Mouse (Mus musculus) monocyte, adult 2 months (primary cell): ENCODE data around the gene Tnpo2.

Source experiments
- DNase-seq, 2 experiments: peaks; one replicate each; pipeline ENCODE4 v3.0.0; 2022; ENCODE audit warnings: low spot score in 2 of 2, low read depth in 1 of 2

Gene Tnpo2

GRCm38 (mm10) chr8:85026670-85027515 is 9.8 kb upstream of the Tnpo2 start, which contains the start of gene Trir:
Gene Trir (plus strand): TSS chr8:85026823.
- peak; percentile 91 to 96 for DNase-seq

DNA sequence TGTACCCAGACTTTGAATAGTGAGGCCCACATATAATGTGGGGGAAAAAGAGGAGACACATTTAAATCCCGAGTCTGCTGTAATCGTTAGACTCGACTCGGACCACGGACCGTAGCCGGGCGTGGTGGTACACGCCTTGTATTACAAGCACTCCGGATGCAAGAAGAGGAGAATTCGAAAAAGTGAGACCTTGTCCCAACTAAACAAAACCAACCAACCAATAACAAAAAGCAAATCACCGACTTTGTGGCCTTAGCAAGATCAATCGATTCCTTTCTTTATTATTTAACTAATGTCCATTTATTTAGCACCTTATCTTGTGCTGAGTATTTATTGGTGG is 9.2 kb upstream of the Tnpo2 start:
- no peak for DNase-seq

DNA sequence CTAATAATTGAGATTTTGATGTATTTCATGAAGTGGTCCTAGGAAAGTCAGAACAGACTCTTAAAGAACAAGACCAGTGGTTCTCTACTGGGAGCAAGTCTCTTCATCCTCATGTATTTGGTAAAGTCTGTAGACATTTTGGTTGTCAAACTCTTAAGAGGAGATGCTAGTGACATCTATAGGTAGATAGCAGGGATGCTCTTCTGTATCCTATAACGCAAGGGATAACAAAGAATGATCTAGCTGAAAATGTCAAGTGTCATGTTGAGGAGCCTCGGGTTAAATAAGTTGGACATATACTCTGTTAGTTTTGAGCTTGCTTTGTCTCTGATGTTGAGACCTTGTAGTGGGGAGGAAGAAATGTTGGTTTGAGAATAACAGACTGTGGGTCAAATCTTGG is 8.8 kb upstream of the Tnpo2 start:
- no peak for DNase-seq

- no peak for DNase-seq
Measured at GRCm38 (mm10) chr8:85029271-85029670, 7.4 kb upstream of the Tnpo2 start.

DNA sequence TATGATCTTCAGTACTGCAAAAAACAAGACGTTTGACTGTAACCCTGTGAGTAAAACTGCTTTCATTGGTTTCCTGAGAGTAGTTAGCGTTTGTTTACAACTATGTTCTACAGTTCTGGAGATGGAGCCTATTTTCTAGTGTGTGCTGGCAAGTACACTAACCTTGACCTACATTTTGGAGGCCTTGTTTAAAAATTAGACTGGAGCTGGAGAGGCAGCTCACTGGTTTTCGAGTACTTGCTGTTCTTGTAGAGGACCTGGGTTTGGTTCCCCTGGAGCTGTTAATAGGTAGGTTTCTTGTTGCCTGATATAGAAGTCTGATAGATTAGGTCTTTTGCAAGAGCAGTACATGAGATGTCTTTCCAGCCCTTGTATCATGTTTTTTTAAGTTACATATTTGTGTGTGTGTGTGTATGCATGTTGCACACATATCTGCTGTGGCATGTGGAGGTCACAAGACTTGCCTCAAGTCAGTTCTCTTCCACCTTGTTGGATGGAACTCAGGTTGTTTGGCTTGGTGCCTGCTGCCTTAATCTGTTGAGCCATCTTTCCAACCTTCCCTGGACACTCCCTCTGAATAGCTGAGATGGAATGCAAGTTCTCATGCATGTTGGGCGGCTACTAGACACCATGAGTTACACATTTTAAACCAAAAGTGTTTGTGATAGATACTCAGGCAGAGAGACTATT is 3.9 kb upstream of the Tnpo2 start:
- DNase-seq: no peak

- DNase-seq: no peak
Measured at GRCm38 (mm10) chr8:85033867-85034266, 2.8 kb upstream of the Tnpo2 start.

DNA sequence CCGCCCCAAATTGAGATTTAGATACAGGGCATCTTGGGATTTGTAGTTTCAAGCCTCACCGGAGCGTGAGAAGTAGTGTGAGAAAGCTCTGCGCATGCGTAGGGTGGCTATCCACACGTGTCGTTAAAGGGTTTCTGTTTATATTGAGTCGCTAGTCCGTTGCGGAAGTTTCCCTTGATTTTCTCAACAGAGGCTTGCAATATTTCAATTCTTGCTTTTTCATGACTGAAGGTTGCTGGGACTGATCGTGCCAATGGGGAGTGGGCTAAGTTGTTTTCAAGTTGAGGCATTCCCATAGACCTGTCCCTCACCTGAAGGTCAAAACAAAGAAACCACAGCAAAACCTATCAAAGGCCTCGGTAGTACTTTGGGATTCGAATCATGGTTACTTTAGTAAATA is 2.0 kb upstream of the Tnpo2 start:
- DNase-seq: peak; percentile 26 to 59

DNA sequence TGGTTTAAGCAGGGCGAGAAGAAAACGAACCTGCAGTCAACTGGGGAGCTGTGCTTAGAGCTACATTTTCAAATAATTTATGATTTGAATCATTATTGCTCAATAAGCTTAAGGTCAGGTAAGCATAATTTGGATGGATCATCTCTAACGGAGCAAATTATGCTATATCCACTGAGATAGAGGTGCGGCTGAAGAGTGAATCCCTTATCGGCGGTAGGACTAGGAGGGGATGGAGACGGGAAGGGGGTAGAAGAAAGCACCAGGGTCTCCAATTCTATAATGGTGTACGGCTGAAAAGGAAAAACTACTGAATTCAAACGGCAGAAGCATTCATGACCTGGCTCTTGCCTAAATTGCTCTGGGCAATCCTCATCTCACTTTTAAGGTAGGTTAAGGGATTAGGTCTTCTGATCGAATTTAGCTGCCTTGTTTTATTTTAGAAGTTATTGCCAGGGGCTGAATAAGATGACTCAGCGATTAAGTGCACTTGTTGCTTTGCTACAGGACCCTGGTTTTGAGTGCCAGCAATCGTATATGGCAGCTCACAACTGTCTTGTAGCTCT is 1.5 kb upstream of the Tnpo2 start:
- DNase-seq: no peak

- DNase-seq: no peak
Measured at GRCm38 (mm10) chr8:85035728-85036310, 896 bp upstream of the Tnpo2 start.

DNA sequence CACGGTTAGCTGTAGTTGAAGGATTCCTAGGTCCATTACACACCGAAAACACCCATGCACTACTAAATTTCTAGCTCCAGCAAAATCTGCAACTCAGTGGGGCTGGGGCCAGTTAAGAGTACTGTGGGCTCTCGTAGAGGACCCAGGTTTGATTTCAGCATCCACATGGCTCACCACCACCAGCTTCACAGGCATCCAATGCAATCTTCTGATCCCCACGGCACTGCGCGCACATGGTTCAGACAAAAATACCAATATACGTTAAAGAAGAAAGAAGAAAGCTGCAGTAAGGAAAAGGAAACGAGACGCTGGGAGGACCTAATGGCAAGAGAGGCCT is 366 bp upstream of the Tnpo2 start:
- DNase-seq: no peak

DNA sequence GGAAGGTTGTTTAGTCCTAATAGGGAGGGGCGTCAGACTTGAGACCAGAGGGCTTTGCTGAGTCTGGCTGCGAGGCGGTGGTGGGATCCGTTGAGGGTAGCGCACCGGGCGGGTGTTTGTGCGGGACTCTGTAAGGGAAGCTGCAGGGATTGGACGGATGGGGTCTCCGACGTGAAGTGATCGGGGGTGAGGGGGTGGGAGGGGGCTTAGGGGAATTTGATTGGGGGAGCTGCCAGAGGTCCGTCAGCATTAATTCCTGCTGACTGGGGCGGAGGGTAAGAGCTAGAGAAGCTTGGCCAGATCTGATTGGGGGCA is 608 bp downstream of the Tnpo2 start:
- no peak for DNase-seq

DNA sequence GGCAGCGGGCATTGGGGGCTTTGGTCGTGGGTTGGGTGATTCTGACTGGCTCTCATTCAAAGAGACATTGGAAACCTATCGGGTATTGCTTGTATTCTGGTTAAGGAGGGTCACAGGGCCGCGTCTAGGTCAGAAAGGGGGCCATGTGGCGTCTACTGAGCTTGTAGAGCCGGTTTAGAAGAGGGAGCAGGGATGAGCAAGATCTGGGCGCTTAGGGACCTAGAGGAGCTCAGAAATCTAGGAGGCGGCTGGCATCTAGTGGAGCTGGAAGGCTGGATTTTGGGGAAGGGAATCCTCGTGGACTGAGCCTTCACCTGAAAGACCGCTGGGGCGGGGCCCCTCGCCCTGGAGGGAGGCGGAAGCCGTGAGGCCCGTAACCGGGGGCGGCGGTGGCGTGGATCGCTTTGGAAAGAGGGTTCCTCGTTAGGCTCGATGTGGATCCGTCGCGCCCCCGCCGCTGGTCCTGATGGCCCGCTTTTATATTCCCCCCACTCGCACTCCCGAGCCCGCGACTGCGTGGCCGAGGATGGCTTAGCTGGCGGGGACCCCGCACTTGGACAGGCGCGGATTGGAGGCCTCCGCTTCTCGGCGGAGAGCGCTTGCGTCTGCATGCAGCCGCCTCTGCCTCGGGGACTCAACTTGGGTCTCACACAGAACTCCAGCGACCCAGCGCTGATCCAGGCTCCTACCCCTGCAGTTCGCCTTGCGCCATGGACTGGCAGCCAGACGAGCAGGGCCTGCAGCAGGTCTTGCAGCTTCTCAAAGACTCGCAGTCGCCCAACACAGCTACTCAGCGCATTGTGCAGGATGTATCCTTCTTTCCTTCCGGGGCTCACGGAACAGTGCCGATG is 1.2 kb downstream of the Tnpo2 start:
- DNase-seq: no peak

DNA sequence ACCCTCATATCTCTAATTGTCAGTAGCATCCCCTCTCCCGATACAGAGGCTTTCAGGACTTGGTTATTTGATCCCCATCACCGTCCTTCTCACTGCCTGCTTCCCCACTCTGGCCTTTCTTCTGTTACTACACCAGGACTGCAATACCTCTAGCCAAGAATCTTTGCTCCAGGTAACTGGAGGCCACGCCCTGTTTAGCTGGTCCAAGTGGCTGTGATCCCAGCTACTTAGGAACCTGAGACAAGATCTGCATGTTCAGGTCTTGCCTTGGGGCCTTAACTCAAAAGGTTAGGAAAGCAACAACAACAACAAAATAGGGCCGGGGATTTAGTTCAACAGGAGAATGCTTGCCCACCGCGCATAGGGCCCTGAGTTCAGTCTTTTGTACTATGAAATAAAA is 6.9 kb downstream of the Tnpo2 start:
- DNase-seq: no peak

DNA sequence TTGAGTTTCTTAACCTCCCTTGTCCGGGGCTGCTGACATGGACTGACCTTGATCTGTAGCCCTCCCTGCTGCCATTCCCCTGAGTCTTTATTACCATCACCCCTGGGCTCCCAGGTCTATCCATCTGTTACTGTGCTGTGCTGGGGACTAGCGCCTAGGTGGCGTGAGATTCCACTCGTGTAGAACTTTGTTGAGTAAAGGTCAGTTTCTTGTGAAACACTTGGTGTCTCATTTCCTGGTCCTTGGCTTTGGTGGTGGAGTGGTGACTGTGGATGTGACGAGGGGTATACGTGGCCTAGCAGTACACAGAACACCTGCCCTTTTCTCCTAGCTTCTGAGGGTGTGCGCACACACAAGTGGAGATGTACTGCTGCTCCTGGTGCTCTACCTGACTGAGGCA is 20.7 kb downstream of the Tnpo2 start:
- DNase-seq: no peak

DNA sequence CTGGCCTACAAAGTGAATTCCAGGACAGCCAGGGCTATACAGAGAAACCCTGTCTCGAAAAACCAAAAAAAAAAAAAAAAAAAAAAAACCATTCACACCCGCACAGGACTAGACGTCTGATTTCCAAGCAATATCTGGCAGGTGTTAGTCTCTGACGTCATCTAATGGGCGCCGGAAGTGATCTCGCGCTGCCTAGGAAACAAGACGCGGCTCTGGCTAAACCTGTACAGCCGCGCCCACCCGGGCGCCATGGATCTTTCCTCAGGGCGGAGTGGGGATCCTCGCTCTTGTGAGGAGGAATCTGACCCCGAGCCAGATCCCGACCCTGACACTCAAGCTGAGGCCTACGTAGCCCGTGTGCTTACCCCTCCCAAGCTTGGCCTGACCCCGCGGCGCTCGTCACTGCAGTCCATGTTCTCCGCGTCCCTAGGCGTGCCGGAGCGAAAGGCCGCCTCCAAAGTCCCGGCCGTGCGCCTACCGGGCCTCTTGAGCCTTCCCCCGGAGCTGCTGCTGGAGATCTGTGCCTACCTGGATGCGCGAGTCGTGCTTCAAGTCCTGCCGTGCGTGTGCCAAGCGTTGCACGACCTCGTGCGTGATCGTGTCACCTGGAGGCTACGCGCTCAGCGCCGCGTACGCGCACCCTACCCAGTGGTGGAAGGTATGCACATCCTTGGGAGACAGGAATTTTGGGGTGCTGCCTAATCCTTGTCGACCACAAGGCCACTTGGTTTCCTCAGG is 23.3 kb downstream of the Tnpo2 start, which contains the start of gene Fbxw9:
Gene Fbxw9 (plus strand): TSS at position 177 of the 738 bp plus-strand sequence.
- peak; percentile 53 to 71 for DNase-seq

DNA sequence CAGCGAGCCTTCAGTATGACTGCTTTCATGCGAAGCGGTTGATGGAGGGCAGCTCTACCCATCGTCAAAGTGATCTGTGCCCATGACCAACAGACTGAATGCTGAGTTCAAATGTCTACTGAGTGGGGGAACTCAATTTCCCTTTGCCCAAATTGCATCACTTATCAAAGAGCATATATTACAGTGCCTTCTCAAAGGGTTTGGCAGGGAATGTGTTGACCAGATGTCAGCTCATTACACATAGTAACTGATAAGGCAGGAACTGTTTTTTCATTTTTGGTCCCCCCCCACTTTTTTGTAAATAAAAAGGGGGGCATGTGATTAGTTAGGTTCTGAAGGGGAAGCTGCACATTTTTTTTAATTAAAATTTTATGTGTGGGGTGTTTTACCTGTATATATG is 25.9 kb downstream of the Tnpo2 start:
- no peak for DNase-seq

DNA sequence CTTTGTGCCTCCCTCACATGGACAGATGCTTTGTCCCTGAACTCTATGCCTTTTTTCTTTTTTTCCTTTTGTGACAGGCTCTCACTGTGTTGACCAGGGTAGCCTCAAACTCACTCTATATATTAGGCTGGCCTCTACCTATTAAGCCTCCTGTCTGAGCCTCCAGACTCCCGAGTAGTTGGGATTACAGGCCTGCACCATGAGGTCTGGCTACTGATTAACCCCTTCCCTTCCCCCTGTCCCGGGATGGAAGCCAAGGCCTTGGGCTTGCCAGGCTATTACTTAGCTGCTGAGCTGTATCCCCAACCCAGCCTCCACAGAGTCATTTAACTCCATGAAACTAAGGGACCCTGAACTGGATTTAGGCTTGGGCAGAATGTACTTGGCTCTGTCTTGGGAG is 28.5 kb downstream of the Tnpo2 start:
- DNase-seq: no peak

DNA sequence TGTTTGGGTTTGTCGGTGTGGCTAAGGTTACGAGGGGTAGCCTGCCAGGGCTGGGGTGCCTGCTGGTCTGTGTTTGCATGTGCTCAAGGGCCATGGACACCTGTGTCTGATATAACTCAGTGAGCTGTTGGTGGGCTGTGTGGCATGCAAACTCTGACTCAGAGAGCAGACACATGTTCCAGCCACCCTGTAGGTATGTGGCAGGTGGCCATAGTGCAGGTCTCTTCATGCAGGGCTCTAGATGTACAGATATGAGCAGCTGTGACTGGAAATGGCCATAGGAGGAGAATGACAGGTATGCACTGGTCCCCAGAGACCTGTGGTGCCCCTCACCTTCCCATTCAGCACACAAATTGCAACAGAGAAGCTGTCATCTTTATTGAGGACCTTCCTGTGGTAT is 30.4 kb downstream of the Tnpo2 start:
- DNase-seq: no peak

DNA sequence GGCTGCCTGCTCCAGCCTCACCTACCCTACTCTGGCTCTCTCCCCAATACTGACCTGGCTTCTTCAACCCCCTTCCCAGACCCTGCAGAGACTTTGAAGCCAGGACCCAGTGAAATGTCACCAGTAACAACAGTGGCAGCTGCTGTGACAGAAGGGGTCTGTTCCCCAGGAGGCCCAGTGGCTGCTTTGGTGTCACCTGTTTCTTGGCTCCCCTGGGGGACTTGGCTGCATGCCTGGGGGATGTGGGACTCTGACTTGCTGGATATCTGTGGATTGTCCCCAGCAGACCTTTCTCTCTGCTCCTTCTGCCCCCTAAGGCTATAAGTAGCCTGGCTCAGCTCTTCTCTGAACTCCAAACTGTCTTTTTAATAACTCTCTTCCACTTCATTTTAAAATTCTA is 31.3 kb downstream of the Tnpo2 start, which contains the start of gene Gm5741:
Gene Gm5741 (minus strand): TSS at position 1 of the 400 bp plus-strand sequence.
- no peak for DNase-seq

- DNase-seq: no peak
Measured at GRCm38 (mm10) chr8:85071041-85071440, 34.3 kb downstream of the Tnpo2 start.
